Mouse (Mus musculus): ENCODE measurements around the gene Ifi27l2b.

The Ifi27l2b gene

DNA sequence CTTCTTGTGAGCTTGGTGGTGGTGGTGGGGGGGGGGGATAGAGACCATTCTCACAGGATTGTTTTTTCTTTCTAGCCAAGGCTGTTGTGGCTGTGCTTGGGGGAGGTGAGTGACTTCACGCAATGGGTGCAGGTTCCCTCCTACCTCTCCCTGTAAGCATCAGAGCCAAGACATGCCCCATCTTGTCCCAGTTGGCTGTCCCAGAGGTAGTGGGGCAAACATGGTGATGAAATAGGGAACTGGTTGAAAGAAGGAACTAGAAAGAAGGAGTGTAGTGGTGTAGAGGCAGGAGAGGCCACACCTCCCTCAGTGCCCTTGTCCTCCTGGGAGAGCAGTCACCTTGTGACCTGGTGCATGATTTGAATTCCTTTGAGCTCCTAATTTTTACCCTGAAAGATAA lies 19.4 kb downstream of the Ifi27l2b start:
- no peak for DNase-seq (ENCODE audit: low read depth, low spot score)

DNA sequence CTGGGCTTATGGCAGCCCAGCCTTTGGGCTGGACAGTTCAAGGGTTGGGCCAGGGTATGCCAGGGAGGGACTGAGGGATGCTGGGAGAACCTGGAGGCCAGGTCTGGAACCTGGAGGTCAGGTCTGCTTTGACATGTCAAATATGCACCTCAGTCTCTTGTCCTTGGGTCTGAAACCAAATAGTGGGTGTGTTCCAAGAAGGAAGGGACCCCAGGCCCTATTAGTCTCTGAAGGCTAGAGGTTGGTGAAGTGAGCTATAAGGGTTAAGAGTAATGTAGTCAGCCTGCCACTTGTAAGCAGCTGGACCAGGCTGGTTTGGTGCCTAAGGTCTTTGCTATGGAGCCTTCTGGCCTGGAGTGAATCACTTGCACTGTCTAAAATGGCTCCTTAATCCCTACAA lies 22.2 kb downstream of the Ifi27l2b start:
- no peak for DNase-seq (ENCODE audit: low read depth, low spot score)

DNA sequence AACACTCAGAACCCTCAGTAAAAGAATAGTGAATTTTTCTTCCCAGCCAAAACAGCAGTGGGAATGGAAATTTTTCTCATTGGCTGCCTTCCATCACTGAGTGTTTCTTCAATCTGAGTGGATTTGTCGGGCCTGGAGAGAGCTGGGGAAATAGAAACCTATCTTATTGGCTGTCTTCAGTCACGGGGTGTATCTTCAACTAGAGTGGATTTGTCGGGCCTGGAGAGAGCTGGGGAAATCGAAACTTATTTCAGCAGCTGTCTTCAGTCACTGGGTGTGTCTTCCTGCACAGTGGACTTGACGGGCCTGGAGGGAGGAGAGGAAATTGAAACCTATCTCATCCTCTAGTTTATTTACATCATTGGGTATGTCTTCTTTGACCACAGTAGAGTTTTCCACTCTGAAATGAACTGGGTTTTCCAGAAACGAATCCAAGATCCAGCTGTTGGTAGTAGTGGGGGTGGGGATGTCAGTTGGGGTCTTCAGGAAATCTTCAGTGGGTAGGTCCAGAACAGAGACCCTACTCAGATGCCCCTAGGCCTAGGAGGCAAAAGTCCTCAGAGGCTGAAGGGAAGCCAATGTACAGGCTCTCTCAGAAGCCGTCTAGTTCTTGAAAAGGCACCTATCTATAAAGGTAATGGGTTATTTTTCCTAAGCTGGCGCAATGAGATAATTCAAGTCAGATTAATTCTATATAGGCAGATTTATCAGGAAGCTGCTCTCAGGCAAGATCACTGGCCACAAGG lies 22.9 kb downstream of the Ifi27l2b start, which contains the start of gene Ifi27:
Gene Ifi27, plus strand, starts transcription at position 226 of the 746 bp plus-strand sequence.
- no peak for DNase-seq (ENCODE audit: low read depth, low spot score)

DNA sequence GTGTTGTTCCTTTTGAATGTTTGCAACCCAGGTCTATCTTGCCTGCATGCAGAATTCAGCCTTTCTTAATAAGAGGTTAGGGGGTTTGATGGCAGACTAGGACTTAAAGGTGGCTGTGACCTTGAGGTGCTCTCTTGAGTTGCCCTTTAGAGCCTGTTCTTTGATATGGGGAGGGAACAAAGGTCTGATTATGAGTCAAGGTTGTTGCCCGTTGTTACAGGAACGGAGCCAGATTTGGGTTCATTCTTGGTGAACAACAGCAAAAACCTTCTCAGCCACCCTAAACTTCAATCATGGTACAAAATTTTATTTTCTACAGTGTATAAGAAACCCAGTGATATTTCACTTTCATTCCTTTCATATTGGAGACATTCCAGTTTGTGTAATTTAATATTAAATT lies 23.6 kb downstream of the Ifi27l2b start:
- DNase-seq (ENCODE audit: low read depth, low spot score) = no peak

DNA sequence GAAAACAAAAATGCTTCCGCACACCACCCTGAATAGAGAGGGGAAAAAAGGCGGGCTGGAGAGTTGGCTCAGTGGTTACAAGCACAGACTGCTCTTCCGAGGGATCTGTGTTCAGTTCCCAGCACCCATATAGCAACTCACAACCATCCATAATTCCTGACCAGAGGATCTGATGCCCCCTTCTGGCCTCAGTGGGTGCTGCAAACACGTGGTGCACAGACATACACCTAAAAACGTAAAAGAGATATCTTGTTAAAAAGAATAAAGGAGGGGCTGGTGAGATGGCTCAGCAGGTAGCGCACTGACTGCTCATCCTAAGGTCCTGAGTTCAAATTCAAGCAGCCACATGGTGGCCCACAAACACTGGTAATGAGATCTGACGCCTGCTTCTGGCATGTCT lies 30.3 kb downstream of the Ifi27l2b start:
- no peak for DNase-seq (ENCODE audit: low read depth, low spot score)

DNA sequence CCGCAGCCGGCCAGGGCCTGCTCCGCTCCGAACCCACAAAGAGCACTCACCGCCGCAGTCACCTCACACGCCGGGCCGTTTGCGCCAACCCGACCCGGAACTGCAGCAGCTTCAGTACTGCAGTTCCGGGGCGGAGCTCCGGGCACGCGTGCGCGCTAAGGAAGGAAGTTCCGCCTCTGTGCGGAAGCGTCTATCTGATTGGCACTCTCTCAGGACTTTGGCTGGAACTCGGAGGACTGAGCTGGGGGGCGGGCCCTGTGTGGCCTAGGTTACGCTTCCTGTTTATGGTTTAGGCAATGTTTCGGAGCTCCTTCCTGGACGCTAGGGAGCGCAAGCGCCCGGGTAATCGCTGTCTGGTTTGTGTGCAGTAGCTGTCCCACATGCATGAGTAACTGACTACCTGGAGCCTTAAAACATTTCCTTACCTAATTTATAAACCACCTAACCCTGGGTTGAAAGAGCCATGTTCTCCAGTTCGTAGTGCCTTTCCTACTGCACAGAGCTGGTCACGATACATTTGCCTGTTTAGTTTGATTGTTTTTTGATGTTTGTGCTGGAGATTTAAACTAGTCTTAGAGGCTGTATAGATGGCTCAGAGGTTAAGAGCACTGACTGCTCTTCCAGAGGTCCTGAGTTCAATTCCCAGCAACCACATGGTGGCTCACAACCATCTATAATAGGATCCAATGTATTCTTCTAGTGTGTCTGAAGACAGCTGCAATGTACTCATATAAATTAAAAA lies 31.1 kb downstream of the Ifi27l2b start, which contains the start of gene Ddx24:
Gene Ddx24, minus strand, starts transcription at position 102 of the 742 bp plus-strand sequence.
- peak; percentile 97 for DNase-seq (ENCODE audit: low read depth, low spot score)

DNA sequence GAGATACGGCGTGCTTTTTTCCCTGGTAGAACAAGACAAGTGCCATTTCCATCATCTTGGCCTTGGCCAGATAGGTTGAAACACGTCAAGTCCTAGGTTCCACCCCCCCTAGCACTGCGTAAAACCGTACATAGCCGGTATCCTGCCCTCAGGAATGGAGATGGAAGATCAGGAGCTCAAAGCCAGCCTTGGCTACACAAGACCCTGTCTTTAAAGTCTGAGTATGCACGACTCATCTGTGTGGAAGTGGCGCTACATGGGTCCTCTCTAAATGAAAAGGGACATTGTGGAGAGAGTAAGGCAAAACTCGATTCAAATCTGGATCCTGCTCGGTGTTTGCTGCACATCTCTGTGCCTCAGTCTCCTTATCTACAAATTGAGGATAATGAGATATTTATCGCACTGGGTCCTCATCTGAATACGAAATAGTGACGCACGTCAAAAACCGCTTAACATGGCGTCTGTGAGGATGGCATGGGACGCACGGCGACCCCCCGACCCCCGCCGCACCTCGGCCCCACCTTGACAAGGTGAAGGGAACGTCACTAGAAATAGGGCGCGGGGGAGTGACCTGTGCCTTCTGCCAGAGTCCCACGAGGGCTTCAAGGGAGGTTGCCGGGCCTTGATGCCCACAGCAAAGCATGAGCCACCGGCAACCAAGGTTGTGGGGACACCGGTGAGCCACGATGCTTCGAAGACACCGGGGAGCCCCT lies 31.9 kb downstream of the Ifi27l2b start:
- no peak for DNase-seq (ENCODE audit: low read depth, low spot score)

DNA sequence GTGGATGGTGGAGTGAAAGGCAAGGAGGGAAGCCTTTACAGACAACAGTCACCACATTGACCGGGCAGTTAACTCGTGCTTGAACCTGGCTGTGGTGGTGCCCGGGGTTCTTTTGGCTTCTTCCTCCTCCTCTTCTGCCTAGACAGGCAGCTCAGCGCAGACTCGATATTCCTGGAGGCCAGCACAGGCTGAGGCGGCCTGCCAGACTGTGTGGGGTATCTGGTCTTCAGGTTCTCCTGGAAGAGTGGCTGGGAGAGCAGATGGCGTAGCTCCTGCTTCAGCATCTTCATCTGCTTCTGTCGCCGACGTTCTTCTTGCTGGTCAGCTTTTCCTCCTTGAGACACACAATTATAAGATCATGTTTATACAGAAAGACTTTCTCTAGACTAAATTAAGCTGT lies 48.9 kb downstream of the Ifi27l2b start:
- DNase-seq (ENCODE audit: low read depth, low spot score) = no peak

DNA sequence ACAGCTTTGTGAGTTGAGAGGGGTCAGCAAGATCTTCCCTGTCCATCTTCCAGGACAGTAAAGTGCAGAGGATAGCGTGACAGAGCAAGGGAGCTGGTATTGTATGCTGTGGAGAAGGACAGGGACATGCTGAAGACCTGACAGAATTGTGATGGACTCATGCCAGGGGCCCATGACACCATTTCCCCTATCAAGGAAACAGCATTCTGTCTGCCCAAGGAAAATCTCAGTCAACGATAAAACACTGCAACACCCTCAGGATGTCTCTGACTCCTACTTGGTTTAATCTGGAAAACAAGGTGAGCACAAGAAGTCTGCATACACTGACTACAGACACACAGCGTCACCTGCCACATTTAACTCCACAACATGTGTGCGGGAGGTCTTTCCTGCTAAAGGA lies 49.3 kb downstream of the Ifi27l2b start, which contains the start of gene 9330161L09Rik:
Gene 9330161L09Rik, minus strand, starts transcription at position 101 of the 400 bp plus-strand sequence.
- no peak for DNase-seq (ENCODE audit: low read depth, low spot score)

DNA sequence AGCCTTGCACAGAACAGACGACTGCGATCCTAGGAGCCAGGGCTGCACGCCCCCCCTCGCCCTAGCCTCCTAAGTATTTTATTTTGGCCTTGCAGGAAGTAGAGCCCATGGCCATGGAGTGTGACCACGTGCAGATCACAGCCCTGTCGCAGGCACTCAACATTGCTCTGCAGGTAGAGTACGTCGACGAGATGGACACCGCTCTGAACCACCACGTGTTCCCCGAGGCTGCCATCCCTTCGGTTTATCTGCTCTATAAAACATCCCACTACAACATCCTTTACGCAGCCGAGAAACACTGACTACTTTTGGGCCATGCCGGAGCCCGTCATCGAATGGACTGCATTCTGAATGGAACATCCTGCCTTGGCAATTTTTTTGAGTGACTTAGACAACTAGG lies 52.9 kb downstream of the Ifi27l2b start:
- DNase-seq (ENCODE audit: low read depth, low spot score) = no peak

All from forelimb bud, embryonic 11.5 days (tissue).